Mouse (Mus musculus): ENCODE measurements around the gene Pax1. TPM values are rescaled to one million over a fixed set of nuclear protein-coding genes. Genes with fewer than 3 reads are reported as not detected.

Pax1 gene
- polyA plus RNA-seq (2014; fragmentation: Nextera tagmentation; extraction: Ambion mirVana): not detected in 2 replicates

- H3K4me2 ChIP-seq (replicated peaks; ENCODE audit: low read depth, low read length): no peak within 1 kb of the TSS
- H3K27ac ChIP-seq (ENCODE audit: low read length): no peak within 1 kb of the TSS
- no peaks in the 10 kb centered on the region for H3K36me3 ChIP-seq (ENCODE audit: control insufficient read depth, insufficient read depth, low read length)
- peaks cover 79% of the 10 kb centered on the region for H3K27me3 ChIP-seq (ENCODE audit: control insufficient read depth, insufficient read depth, low read length)
- ATAC-seq (ENCODE audit: insufficient number of reproducible peaks, insufficient read depth, low FRiP score, low read depth): no peak
- no peaks in the 10 kb centered on the region for H3K9me3 ChIP-seq (ENCODE audit: control insufficient read depth, low read depth, low read length)
- H3K9ac ChIP-seq (replicated peaks; ENCODE audit: low read depth, low read length): no peak within 1 kb of the TSS
- H3K4me1 ChIP-seq (ENCODE audit: control insufficient read depth, insufficient read depth, low read length): peaks cover 3% of the 10 kb centered on the region; the same call in 1 of the 2 replicates
- no peak within 1 kb of the TSS for H3K4me3 ChIP-seq (ENCODE audit: low read depth, low read length)
- WGBS: 1% methylated on average over 18 of the region's 18 CpGs
Measured at GRCm38 (mm10) chr2:147361581-147361980, at the start of gene Pax1. Gene Pax1 (plus strand): TSS chr2:147361925.

- H3K4me3 ChIP-seq (ENCODE audit: low read depth, low read length): no peak overlapping the region
- no peak for ATAC-seq (ENCODE audit: insufficient number of reproducible peaks, insufficient read depth, low FRiP score, low read depth)
- H3K27me3 ChIP-seq (ENCODE audit: control insufficient read depth, insufficient read depth, low read length): no peaks in the 10 kb centered on the region
- no peaks in the 10 kb centered on the region for H3K36me3 ChIP-seq (ENCODE audit: control insufficient read depth, insufficient read depth, low read length)
- no peaks in the 10 kb centered on the region for H3K4me1 ChIP-seq (ENCODE audit: control insufficient read depth, insufficient read depth, low read length)
- no peaks in the 10 kb centered on the region for H3K9me3 ChIP-seq (ENCODE audit: control insufficient read depth, low read depth, low read length)
- no peak overlapping the region for H3K27ac ChIP-seq (ENCODE audit: low read length)
- H3K9ac ChIP-seq (replicated peaks; ENCODE audit: low read depth, low read length): no peak overlapping the region
- WGBS: 8% methylated on average over 9 of the region's 9 CpGs
- H3K4me2 ChIP-seq (replicated peaks; ENCODE audit: low read depth, low read length): no peak overlapping the region
Measured at GRCm38 (mm10) chr2:147321036-147321435, 40.7 kb upstream of the Pax1 start.

GRCm38 (mm10) chr2:147325178-147325577 is 36.5 kb upstream of the Pax1 start:
- WGBS: 76% methylated on average over 2 of the region's 2 CpGs
- ATAC-seq (ENCODE audit: insufficient number of reproducible peaks, insufficient read depth, low FRiP score, low read depth): no peak
- Histone ChIP-seq H3K4me1 (ENCODE audit: control insufficient read depth, insufficient read depth, low read length) (no peaks in the 10 kb centered on the region), H3K9ac (replicated peaks; ENCODE audit: low read depth, low read length) (no peak overlapping the region), H3K4me3 (ENCODE audit: low read depth, low read length) (no peak overlapping the region), H3K36me3 (ENCODE audit: control insufficient read depth, insufficient read depth, low read length) (no peaks in the 10 kb centered on the region), H3K27ac (ENCODE audit: low read length) (no peak overlapping the region), H3K27me3 (ENCODE audit: control insufficient read depth, insufficient read depth, low read length) (no peaks in the 10 kb centered on the region), H3K9me3 (ENCODE audit: control insufficient read depth, low read depth, low read length) (no peaks in the 10 kb centered on the region), H3K4me2 (replicated peaks; ENCODE audit: low read depth, low read length) (no peak overlapping the region)

- WGBS: 78% methylated on average over 2 of the region's 2 CpGs
- Histone ChIP-seq H3K36me3 (ENCODE audit: control insufficient read depth, insufficient read depth, low read length) (no peaks in the 10 kb centered on the region), H3K4me2 (replicated peaks; ENCODE audit: low read depth, low read length) (no peak overlapping the region), H3K9ac (replicated peaks; ENCODE audit: low read depth, low read length) (no peak overlapping the region), H3K27ac (ENCODE audit: low read length) (no peak overlapping the region), H3K27me3 (ENCODE audit: control insufficient read depth, insufficient read depth, low read length) (no peaks in the 10 kb centered on the region), H3K4me3 (ENCODE audit: low read depth, low read length) (no peak overlapping the region), H3K4me1 (ENCODE audit: control insufficient read depth, insufficient read depth, low read length) (no peaks in the 10 kb centered on the region), H3K9me3 (ENCODE audit: control insufficient read depth, low read depth, low read length) (no peaks in the 10 kb centered on the region)
- no peak for ATAC-seq (ENCODE audit: insufficient number of reproducible peaks, insufficient read depth, low FRiP score, low read depth)
Measured at GRCm38 (mm10) chr2:147332731-147333130, 29.0 kb upstream of the Pax1 start.

GRCm38 (mm10) chr2:147338729-147339128 is 23.0 kb upstream of the Pax1 start:
- Histone ChIP-seq H3K27me3 (ENCODE audit: control insufficient read depth, insufficient read depth, low read length) (no peaks in the 10 kb centered on the region), H3K9me3 (ENCODE audit: control insufficient read depth, low read depth, low read length) (no peaks in the 10 kb centered on the region), H3K9ac (replicated peaks; ENCODE audit: low read depth, low read length) (no peak overlapping the region), H3K27ac (ENCODE audit: low read length) (no peak overlapping the region), H3K4me1 (ENCODE audit: control insufficient read depth, insufficient read depth, low read length) (no peaks in the 10 kb centered on the region), H3K36me3 (ENCODE audit: control insufficient read depth, insufficient read depth, low read length) (no peaks in the 10 kb centered on the region), H3K4me2 (replicated peaks; ENCODE audit: low read depth, low read length) (no peak overlapping the region), H3K4me3 (ENCODE audit: low read depth, low read length) (no peak overlapping the region)
- 65% methylated on average over 15 of the region's 15 CpGs for WGBS
- no peak for ATAC-seq (ENCODE audit: insufficient number of reproducible peaks, insufficient read depth, low FRiP score, low read depth)

- no peaks in the 10 kb centered on the region for H3K36me3 ChIP-seq (ENCODE audit: control insufficient read depth, insufficient read depth, low read length)
- ATAC-seq (ENCODE audit: insufficient number of reproducible peaks, insufficient read depth, low FRiP score, low read depth): no peak
- H3K27me3 ChIP-seq (ENCODE audit: control insufficient read depth, insufficient read depth, low read length): no peaks in the 10 kb centered on the region
- H3K9ac ChIP-seq (replicated peaks; ENCODE audit: low read depth, low read length): no peak overlapping the region
- no peak overlapping the region for H3K27ac ChIP-seq (ENCODE audit: low read length)
- H3K4me3 ChIP-seq (ENCODE audit: low read depth, low read length): no peak overlapping the region
- H3K4me2 ChIP-seq (replicated peaks; ENCODE audit: low read depth, low read length): no peak overlapping the region
- no peaks in the 10 kb centered on the region for H3K4me1 ChIP-seq (ENCODE audit: control insufficient read depth, insufficient read depth, low read length)
- H3K9me3 ChIP-seq (ENCODE audit: control insufficient read depth, low read depth, low read length): no peaks in the 10 kb centered on the region
- WGBS: 62% methylated on average over 4 of the region's 4 CpGs
Measured at GRCm38 (mm10) chr2:147339796-147340195, 21.9 kb upstream of the Pax1 start.

- H3K9me3 ChIP-seq (ENCODE audit: control insufficient read depth, low read depth, low read length): no peaks in the 10 kb centered on the region
- no peak overlapping the region for H3K4me2 ChIP-seq (replicated peaks; ENCODE audit: low read depth, low read length)
- H3K36me3 ChIP-seq (ENCODE audit: control insufficient read depth, insufficient read depth, low read length): no peaks in the 10 kb centered on the region
- ATAC-seq (ENCODE audit: insufficient number of reproducible peaks, insufficient read depth, low FRiP score, low read depth): no peak
- no peak overlapping the region for H3K4me3 ChIP-seq (ENCODE audit: low read depth, low read length)
- H3K9ac ChIP-seq (replicated peaks; ENCODE audit: low read depth, low read length): no peak overlapping the region
- no peaks in the 10 kb centered on the region for H3K27me3 ChIP-seq (ENCODE audit: control insufficient read depth, insufficient read depth, low read length)
- no peaks in the 10 kb centered on the region for H3K4me1 ChIP-seq (ENCODE audit: control insufficient read depth, insufficient read depth, low read length)
- H3K27ac ChIP-seq (ENCODE audit: low read length): no peak overlapping the region
- WGBS: 10% methylated on average over 2 of the region's 2 CpGs
Measured at GRCm38 (mm10) chr2:147342198-147342597, 19.5 kb upstream of the Pax1 start.

GRCm38 (mm10) chr2:147359716-147360115 is 2.0 kb upstream of the Pax1 start:
- H3K9ac ChIP-seq (replicated peaks; ENCODE audit: low read depth, low read length): no peak overlapping the region
- no peaks in the 10 kb centered on the region for H3K4me1 ChIP-seq (ENCODE audit: control insufficient read depth, insufficient read depth, low read length)
- no peaks in the 10 kb centered on the region for H3K36me3 ChIP-seq (ENCODE audit: control insufficient read depth, insufficient read depth, low read length)
- no peak overlapping the region for H3K27ac ChIP-seq (ENCODE audit: low read length)
- 4% methylated on average over 4 of the region's 4 CpGs for WGBS
- no peak overlapping the region for H3K4me2 ChIP-seq (replicated peaks; ENCODE audit: low read depth, low read length)
- no peak overlapping the region for H3K4me3 ChIP-seq (ENCODE audit: low read depth, low read length)
- no peaks in the 10 kb centered on the region for H3K9me3 ChIP-seq (ENCODE audit: control insufficient read depth, low read depth, low read length)
- no peak for ATAC-seq (ENCODE audit: insufficient number of reproducible peaks, insufficient read depth, low FRiP score, low read depth)
- H3K27me3 ChIP-seq (ENCODE audit: control insufficient read depth, insufficient read depth, low read length): peaks cover 65% of the 10 kb centered on the region

- WGBS: 5% methylated on average over 7 of the region's 7 CpGs
- Histone ChIP-seq H3K27ac (ENCODE audit: low read length) (no peak overlapping the region), H3K4me1 (ENCODE audit: control insufficient read depth, insufficient read depth, low read length) (peaks cover 3% of the 10 kb centered on the region; the same call in 1 of the 2 replicates), H3K9me3 (ENCODE audit: control insufficient read depth, low read depth, low read length) (no peaks in the 10 kb centered on the region), H3K4me2 (replicated peaks; ENCODE audit: low read depth, low read length) (no peak overlapping the region), H3K27me3 (ENCODE audit: control insufficient read depth, insufficient read depth, low read length) (peaks cover 72% of the 10 kb centered on the region), H3K9ac (replicated peaks; ENCODE audit: low read depth, low read length) (no peak overlapping the region), H3K36me3 (ENCODE audit: control insufficient read depth, insufficient read depth, low read length) (no peaks in the 10 kb centered on the region), H3K4me3 (ENCODE audit: low read depth, low read length) (no peak overlapping the region)
- ATAC-seq (ENCODE audit: insufficient number of reproducible peaks, insufficient read depth, low FRiP score, low read depth): no peak
Measured at GRCm38 (mm10) chr2:147360401-147360800, 1.3 kb upstream of the Pax1 start.

All from stomach, embryonic 14.5 days (tissue).